Mouse (Mus musculus) retina, postnatal 1 day (tissue): ENCODE measurements around the gene Adamts13.

Experiments used
- DNase-seq: peaks from one replicate; pipeline ENCODE4 v3.0.0-alpha.2; 2012

Gene Adamts13

DNA sequence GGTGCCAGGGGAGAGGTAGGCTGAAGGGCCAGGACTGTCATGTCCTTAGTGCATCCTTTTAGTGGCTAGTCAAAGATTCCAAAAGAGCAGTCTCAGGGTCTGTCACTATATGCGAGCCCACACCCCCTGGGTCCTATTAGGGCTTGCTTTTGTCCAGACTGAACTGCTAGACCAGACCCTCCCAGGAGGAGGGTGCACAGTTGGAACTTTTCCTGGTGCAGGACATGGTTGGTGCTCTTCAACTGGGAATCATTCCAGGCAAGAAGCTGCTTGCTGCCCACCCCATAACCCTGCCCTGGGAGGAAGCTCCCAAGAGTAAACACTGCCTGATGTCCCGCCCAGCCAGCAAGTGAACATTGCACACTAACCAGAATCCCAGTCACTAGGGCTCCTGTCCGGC lies at the start of gene Adamts13:
TSS of gene Adamts13 (plus strand) at position 301 of the 400 bp plus-strand sequence.
- DNase-seq = no peak

DNA sequence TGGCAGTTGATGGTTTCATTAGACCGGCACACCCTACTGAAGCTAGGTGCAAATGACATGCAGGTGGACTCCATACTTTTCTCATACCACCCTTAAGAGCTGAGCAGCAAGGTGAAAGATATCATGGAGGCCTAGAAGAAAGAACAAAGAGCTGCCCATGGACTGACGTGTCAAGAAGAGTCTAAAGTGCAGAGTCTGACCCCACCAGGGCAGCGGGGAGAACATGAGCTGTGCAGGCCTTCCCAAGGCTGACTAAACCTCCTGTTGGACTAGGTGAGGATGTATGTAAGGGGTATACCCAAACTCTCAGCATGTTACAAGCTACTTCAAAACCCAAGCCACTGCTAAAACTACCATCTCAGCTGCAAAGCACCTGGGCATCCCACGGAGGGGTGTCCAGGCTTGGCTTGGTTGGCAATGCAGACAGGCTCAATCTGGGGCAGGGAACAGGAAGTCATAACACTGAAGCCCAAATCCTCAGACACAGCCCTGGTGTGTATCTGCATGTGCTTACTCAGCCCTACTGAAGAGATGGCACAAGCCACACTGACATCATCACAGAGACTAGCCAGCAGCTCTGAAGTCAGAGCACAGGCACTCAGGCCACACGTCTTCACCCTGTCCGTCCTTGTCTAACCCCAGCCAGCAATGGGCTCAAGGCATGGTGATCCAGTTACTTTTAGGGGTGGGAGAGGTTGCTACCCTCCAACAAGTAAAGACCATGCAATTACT lies 45.3 kb upstream of the Adamts13 start:
- DNase-seq = no peak

DNA sequence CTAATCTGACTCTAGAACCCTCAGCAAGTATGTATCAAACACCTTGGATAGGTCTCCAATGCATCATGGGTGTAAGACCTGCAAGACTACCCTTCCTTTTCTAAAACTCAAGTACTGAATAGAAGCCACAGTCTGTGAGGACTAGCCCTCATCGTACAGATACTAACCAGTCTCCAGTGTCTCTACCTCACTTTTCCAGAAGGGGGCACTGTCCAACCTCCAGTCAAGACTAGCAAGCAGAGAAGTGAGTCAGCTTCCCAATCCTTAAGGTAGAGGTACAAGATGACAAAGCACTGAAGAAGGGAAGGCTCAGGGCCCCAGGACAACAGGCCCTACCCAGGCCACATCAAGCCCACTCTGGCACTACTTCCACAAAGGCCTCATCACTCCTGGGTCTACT lies 42.8 kb upstream of the Adamts13 start:
- peak; percentile 76 for DNase-seq

DNA sequence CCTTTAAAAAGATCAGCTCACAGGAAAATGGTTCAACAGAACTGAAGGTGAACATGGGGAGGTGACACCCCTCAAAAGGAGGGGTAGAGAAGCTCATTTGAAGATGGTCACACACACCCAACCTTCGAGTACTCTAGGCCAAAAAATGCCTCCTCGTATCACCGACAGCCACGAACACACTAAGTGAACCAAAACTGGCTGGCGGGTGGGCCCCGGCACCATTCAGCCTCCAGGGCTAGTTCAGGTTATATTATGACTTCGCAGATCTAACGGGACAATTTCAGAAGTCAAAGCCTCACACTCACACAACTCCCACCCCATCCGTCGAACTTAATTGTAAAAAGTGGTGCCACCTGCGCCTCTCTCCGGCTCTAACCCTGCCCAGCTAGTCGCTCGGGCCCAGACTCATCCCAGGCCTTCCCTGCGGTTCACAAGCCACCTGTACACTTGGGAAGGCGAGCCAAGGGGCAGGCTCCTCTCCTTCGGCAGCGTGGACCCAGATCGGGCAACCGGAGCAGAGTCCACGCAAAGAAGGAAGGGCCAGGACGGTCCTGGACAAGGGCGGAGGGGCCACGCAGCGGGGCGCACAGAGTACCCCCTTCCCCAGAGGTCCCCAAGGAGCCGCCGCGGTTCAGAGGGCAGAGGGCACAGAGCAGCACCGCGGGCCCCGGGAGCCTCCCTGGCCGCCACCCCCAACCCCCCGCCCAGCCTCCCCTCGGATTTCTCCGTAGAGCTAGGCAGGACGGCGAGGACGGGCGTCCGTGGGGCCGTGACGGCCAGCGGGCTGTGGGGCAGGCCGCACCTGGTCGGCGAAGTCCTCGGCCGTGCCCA lies 40.5 kb upstream of the Adamts13 start:
- DNase-seq = no peak

DNA sequence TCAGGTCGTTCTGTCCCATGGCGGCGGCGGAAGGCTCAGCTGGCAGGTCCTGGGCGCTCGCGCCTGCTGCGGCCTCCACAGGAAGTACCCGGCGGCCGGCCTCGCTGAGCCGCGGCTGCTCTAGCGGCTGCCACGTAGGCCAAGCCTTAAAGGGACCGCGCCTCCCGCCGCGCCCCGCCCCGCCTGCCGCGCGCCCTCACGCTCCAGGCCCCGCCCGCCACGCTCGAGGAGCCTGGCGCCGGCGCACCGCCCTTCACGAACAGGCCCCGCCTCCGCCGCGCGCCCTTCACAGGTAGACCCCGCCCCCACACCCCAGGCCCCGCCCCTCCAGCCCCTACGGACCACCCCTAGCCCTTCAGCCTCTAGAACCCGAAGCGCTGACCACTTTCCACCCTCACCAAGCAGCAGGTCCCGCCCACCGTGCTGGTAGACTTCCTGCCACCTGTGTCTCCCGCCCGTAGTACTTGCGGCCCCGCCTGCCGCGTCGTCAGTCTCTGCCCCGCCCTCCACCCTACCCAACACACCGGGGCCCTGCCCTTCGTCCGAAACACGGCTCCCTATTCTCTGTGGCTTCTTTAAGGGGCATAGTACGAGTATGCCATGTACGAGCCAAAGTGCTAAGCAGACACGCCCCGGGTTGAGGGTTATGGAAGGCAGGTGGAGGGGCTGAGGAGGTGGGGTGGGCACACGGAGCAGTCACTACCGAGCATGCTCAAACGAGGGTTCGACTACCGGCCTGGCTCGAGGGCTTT lies 39.7 kb upstream of the Adamts13 start, which contains the start of the genes Surf4 and Stkld1:
TSS of gene Surf4 (minus strand) at position 625 of the 752 bp plus-strand sequence.
TSS of gene Stkld1 (plus strand) at position 744 of the 752 bp plus-strand sequence.
- peak; percentile 95 for DNase-seq

DNA sequence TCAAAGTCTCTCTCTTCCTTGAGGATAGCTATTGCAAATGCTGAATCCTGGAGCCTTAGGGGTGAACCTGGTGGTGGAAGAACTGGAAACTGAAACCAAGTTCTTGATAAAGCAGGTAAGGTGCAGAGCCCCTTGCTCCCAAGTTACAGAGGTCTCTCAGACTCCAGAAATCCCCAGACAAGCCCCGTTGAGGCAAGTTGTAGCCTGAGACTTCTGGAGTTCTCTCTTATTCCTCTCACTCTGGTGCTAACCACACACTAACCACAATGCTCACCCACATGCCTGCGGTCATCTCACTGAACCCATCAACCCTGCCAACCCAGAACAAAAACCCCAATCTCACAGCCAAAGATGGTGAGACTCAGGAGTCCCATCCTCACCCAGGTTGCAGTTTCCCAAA lies 37.9 kb upstream of the Adamts13 start:
- DNase-seq = no peak

DNA sequence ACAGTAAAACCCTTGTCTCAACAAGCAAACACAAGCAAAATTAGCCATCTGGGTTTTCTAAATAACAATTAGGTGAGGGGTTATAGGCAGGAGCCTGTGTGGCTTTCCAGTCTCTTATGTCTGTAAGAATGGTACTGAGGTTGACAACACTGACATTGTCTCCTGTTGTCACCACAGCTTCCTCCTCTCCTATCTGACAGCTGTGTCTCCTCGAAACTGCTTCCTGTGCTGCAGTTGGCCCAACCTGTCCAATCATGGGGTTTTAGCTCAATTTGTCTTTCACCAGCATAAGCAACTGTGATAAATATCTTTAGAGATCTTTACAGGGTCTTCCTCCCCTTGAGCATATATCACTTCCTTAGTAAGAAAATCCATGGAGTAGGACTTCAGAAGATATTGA lies 36.8 kb upstream of the Adamts13 start:
- DNase-seq = no peak

DNA sequence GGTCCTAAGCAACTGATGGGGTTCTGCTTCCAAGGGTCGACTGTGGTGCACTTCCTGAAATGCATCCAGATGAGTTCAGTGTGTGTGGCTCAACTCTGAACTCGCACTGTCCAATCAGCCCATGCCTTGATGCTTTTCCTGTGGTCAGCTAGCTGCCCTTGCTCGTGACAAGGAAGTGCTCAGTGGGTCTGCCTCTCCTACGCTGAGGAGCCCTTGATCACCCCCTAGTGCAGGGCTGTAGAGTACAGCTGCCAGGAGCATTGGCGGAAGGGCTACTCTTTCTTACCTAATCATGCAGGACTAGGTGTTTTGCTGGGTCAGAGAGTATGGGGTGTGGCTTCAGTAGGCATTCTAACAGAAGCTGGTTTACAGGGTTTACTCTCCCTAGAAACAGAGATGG lies 31.7 kb upstream of the Adamts13 start:
- peak; percentile 4 for DNase-seq

DNA sequence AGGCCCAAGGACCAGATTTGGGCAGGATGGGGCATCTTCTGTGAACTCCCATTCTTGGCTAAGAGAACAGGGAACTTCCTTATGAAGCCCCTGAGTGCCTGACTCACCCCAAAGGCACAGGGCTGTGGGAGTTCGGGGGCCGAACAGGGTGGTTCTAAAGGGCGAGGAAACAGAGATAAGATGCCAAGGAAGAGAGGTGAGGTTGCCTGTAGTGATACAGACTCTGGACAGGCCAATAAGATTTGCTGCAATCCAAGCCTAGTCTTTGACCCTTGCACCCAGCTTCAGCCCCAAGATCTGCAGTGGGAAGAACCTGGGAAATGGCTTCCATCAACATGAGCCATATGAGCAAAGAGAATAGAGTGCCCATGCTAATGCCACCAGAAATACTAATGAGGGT lies 30.0 kb upstream of the Adamts13 start:
- DNase-seq = no peak

DNA sequence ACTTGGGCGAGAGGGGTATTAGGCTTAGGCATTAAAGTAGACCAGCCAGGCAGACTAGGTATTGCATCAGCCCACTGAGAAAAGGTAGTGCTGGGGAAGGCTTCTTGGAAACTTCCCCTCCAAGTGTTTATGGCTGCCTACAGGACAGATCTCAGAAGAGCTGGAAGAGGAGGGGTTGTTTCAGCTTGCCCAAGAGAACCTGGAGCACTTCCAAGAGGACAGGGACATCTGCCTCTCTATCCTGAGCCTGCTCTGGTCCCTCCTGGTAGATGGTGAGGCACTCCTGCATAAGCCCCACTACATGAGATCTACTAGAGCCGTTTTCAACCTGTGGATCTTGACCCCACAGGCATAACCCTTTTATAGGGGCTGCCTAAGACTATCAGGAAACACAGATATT lies 22.8 kb upstream of the Adamts13 start:
- no peak for DNase-seq

DNA sequence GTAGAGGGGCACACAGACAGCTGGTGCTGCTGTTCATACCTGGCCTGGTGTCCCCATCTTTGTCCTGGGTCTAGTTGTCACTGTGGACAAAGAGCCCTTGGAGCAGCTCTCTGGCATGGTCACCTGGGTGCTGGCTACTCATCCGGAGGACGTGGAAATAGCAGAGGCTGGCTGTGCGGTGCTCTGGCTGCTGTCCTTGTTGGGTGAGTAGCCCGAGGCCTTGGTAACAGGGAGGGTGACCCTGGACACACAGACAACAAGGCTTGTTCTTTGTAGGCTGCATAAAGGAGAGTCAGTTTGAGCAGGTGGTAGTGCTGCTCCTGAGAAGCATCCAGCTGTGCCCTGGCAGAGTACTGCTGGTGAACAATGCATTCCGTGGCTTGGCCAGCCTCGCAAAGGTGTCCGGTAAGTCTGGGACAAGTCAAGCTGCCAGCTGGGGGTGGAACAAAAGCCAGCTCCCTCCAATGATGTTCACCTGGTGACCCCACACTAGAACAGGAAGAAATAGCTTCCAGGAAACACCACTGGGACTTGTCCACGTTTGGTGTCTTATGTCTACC lies 21.8 kb upstream of the Adamts13 start:
- no peak for DNase-seq

DNA sequence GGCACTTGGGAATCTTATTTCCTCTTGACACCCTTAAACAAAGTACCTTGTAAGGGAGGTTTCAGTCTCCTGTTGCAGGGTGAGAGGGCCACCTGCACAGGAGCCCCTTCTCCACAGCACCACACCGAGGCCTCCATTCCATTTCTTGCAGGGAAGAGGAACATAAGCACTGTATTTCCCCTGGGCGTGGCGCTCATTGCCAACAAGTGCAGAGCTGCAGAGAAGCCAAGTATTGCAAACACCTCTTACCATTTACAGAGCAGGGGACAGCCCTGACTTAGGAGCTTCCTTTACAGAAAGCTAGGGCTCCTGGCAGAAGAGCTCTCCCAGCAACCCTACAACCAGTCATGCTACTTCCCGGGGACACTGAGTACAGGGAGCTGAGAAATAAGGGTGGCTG lies 21.0 kb upstream of the Adamts13 start:
- no peak for DNase-seq

DNA sequence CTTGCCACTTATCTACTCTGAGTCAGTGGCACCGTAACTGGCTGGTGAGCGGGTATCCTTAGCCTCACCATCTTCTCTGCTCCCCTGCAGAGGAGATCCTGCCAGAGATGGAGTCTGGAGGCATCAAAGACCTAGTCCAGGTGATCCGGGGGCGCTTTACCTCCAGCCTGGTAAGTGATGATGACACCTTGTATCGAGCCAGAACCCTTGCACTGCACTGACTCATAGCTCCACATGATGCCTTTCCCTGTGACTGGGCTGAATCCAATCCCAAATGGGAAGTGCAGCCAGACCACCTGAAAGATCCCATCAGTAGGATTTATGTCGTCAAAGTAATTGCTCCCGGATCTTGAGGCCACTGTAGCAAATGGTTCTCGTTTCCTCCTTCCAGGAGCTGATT lies 20.4 kb upstream of the Adamts13 start:
- DNase-seq = no peak

DNA sequence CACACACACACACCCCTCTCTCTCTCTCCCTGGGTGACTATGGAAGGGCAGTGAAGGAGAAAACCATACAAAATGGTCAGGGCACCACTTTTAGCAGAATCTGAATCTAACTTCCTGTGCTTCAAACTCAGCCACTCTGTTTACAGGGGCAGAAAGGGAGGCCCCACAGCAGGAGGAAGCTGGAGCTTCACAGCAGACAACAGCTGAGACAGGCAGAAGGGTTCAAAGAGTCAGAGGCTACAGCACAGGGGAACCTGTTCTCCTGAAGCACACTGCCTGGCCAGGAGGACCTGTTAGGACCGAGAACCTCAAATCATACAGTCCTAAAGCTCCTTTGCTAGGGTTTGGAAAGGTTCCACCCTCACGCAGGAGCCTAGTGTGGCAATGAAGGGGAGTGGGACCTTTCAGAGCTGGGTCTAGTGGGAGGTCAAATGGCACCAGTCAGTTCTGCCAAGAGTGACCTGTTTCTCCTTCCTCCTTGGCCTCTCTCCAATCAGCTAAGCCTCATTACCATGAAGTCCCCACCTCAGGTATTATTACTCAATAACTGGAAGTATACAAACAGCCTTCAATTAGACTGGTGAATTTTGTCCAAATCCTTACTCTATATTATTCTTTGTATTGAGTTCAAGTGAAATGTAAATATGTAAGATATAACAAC lies 18.4 kb upstream of the Adamts13 start:
- DNase-seq = no peak

DNA sequence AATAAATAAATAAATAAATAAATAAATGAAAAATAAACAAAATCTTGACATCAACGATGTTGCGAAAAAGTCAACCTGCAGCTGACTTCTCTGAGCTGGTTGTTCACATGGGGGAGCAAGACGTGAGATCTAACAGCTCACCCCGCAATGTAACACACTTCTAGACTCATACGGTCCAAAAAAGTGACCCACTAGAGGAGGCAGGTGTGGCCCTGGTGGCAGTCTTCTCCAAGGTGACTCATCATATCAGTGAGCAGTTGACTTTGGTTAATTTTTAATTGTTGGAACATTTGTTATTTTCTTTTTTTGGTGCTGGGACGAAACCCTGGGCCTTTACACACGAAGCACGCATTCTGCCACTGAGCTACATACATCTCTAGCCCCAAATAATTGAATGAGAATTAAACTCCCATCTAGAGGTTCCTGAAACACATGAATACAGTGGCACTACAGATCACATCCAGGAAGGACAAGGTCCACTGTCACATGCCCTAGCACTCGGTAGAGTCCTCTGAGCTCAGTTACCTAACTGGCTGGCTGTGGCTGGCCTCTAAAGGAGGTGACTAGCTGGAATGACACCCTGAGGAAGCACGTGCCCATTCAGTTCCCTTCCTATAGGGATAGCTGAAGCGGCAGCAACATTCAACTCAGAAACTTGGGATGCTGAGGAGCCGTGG lies 16.3 kb upstream of the Adamts13 start:
- DNase-seq = no peak

DNA sequence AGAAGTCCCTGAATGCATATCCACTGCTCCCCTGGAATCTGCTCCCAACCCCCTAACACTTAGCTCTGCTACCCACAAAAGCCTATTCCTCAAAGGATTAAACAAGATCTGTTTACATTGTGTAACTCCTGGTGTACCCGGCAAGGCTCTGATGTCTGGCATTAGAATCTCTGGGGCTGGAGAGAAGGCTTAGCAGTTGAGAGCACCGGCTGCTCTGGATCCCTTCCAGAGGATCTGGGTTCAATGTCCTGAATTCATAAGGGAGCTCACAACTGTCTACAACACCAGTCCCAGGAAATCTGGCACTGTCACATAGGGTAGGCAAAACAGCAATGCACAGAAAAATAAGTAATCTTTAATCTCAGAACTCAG lies 15.7 kb upstream of the Adamts13 start:
- no peak for DNase-seq

DNA sequence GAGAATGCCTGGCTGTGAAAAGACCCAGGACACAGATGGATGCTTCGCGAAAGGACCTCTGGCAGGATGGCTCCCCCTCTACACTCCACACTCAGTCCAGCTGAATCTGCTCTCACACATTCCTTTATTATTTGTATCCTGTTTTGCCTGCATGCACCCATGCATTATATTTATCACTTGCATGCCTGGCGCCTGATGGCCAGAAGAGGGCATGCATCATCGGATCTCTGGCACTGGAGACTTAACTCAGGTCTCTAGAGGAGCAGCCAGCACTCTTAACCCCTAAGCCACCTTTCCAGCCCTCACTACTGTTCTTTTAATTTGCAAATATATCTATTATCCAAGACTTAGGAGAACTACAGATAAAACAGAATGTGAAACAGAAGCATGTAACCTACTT lies 12.5 kb upstream of the Adamts13 start:
- peak; percentile 22 for DNase-seq

DNA sequence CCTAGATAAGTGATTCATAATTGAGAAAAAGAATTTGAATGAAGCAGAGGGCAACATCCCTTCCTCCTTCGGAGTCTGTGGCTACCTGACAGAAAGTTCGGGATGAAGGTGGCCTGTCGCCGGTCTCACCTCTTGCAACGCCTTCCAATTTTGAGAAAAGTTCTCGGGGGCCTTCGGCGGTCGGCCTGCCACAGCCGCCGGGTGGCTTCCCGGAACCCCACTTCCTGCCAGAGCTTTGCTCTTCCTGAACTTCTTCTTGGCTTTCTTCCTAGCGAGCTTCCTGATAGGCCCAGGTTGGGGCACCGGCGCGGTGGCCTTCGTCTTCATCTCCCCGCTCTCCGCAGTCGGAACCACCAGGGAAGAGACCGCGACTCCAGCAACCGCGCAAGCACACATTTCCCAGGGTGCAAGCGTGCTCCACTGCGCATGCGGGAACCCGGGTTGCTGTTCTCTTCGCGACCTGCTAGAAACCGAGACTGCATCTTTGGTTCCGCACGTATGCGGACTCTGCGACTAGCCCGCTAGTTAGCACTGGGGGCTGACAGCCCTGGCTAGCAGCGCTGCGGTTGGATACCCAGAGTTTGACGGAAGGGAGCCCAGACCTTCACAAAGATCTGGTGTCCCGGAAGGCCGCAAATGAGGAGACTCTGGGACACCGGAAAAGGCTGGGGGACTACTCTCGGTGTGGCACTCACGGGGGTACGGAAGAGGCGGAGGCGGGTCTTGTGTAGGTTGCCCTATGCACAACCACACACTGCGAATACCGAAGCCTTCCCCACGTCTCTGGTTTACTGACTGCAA lies 9.1 kb upstream of the Adamts13 start, which contains the start of gene Rexo4:
TSS of gene Rexo4 (minus strand) at position 464 of the 801 bp plus-strand sequence.
- peak; percentile 98 for DNase-seq

DNA sequence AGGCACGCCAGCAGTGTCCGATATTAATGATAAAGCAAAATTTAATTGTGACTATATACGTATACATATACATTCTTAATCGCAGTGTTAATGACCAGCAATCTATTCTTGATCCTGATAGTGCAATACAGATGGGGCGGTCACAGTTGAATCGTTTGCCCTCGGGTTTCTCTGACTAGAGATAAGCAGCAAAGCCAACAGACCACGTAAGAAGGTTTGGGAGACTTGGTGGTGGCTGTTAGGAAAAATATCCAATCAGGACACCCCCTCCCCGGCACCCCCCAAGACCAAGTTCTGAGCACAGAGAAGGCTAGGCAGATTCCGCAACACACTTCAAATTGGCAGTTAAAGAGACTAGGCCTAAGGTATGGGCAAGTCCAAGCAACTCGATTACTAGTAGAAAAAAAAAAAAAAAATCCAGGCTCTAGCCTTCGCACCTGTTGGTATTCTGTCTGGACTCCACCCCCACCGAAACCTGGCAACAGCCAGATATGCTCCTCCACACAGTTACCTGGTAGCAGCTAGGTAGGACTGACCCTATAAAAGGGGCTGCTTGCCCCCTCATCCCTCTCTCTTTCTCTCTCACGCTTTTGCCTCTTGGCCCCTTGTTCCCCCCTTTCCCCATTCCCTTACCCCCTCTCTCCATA lies 8.4 kb upstream of the Adamts13 start:
- peak; percentile 8 for DNase-seq

DNA sequence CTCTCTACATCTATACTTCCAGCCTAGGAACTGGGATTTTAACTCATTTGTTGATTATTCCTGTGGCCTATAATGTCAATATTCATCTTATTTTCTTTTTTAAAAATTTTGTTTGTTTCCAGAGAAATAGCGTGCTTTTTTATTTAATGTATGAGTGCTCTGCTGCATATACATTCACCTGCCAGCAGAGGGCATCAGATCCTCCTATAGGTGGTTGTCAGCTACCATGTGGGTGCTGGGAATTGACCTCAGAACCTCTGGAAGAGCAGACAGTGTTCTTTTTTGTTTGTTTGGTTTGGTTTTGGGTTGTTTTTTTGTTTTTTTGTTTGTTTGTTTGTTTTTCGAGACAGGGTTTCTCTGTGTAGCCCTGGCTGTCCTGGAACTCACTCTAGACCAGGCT lies 6.0 kb upstream of the Adamts13 start:
- DNase-seq = no peak
